Mouse (Mus musculus) urinary bladder, postnatal 4 days (tissue): ENCODE results near the gene P2rx3.
A peak's percentile ranks its signal among the peaks of the same experiment; 100 is the strongest.

Experiments
- DNase-seq, 2 experiments: peaks; one replicate each; pipeline ENCODE4 v3.0.0; 2021 to 2022; ENCODE audit warnings: low spot score in 2 of 2

P2rx3 gene

GRCm38 (mm10) chr2:84987930-84988329 lies 49.3 kb downstream of the P2rx3 start, which contains the start of gene Prg3:
TSS of gene Prg3 (plus strand) at chr2:84988215.
- DNase-seq, result no peak

GRCm38 (mm10) chr2:84980188-84980587 lies 57.1 kb downstream of the P2rx3 start, which contains the start of gene Prg2:
TSS of gene Prg2 (plus strand) at chr2:84980461.
- DNase-seq, result no peak

- DNase-seq, result no peak
Measured at GRCm38 (mm10) chr2:84975580-84975979, 61.7 kb downstream of the P2rx3 start.

GRCm38 (mm10) chr2:84967318-84967991 lies 69.8 kb downstream of the P2rx3 start:
- no peak for DNase-seq

GRCm38 (mm10) chr2:84964111-84964801 lies 73.0 kb downstream of the P2rx3 start:
- DNase-seq, result no peak

GRCm38 (mm10) chr2:84962906-84963507 lies 74.3 kb downstream of the P2rx3 start:
- no peak for DNase-seq

- no peak for DNase-seq
Measured at GRCm38 (mm10) chr2:84961901-84962300, 75.4 kb downstream of the P2rx3 start.

- DNase-seq, result peak in 1 of 2 experiments; percentile 59
Measured at GRCm38 (mm10) chr2:84961300-84961699, 76.0 kb downstream of the P2rx3 start.

GRCm38 (mm10) chr2:84958588-84959264 lies 78.5 kb downstream of the P2rx3 start:
- DNase-seq, result no peak

- peak in 1 of 2 experiments; percentile 32 for DNase-seq
Measured at GRCm38 (mm10) chr2:84956274-84956673, 81.0 kb downstream of the P2rx3 start.

- DNase-seq, result peak in 1 of 2 experiments; percentile 54
Measured at GRCm38 (mm10) chr2:84955435-84955834, 81.8 kb downstream of the P2rx3 start.

GRCm38 (mm10) chr2:84952693-84953092 lies 84.6 kb downstream of the P2rx3 start:
- DNase-seq, result no peak

- no peak for DNase-seq
Measured at GRCm38 (mm10) chr2:84952251-84952650, 85.0 kb downstream of the P2rx3 start.

- DNase-seq, result no peak
Measured at GRCm38 (mm10) chr2:84951027-84951426, 86.2 kb downstream of the P2rx3 start.

- no peak for DNase-seq
Measured at GRCm38 (mm10) chr2:84948721-84949120, 88.5 kb downstream of the P2rx3 start.
